Mouse (Mus musculus) myocyte (in vitro differentiated cells): ENCODE measurements around the gene Fmo5.

Experiments used
- CEBPB ChIP-seq: IDR thresholded peaks from 2 replicates; pipeline ENCODE4 v1.6.1; 2011; ENCODE audit warnings: mild to moderate bottlenecking, moderate library complexity; ENCODE audit not compliant: poor library complexity, insufficient read depth, severe bottlenecking
- E2F4 ChIP-seq: IDR thresholded peaks from one replicate; pipeline ENCODE4 v1.6.1; 2011; ENCODE audit warnings: mild to moderate bottlenecking, control low read depth, moderate library complexity; ENCODE audit not compliant: insufficient read depth
- MAX ChIP-seq: IDR thresholded peaks from one replicate; pipeline ENCODE4 v1.6.1; 2011; ENCODE audit warnings: low read depth, mild to moderate bottlenecking, control low read depth
- MYOG ChIP-seq, 3 experiments: IDR thresholded peaks; one replicate each; pipeline ENCODE4 v1.6.1; 2011; ENCODE audit warnings: control low read depth in 2 of 3, low read depth in 2 of 3, mild to moderate bottlenecking in 2 of 3; ENCODE audit not compliant: insufficient read length in 2 of 3, control insufficient read depth in 1 of 3, insufficient read depth in 1 of 3
- POLR2A ChIP-seq: IDR thresholded peaks from one replicate; pipeline ENCODE4 v1.6.1; 2011; ENCODE audit warnings: low read depth, mild to moderate bottlenecking, control low read depth, moderate library complexity; ENCODE audit not compliant: insufficient read length
- POLR2AphosphoS2 ChIP-seq: IDR thresholded peaks from one replicate; pipeline ENCODE4 v1.6.1; 2011; ENCODE audit warnings: low read depth, control low read depth; ENCODE audit not compliant: insufficient read length
- REST ChIP-seq: IDR thresholded peaks from one replicate; pipeline ENCODE4 v1.6.1; 2011; ENCODE audit warnings: mild to moderate bottlenecking, control low read depth, moderate library complexity; ENCODE audit not compliant: insufficient read depth, insufficient read length
- SRF ChIP-seq: IDR thresholded peaks from one replicate; pipeline ENCODE4 v1.6.1; 2011; ENCODE audit warnings: low read depth; ENCODE audit not compliant: control insufficient read depth, insufficient read length
- TCF12 ChIP-seq: IDR thresholded peaks from one replicate; pipeline ENCODE4 v1.6.1; 2011; ENCODE audit warnings: mild to moderate bottlenecking, control low read depth; ENCODE audit not compliant: poor library complexity, insufficient read depth, severe bottlenecking
- TCF3 ChIP-seq: IDR thresholded peaks from one replicate; pipeline ENCODE4 v1.6.1; 2011; ENCODE audit warnings: low read depth, control low read depth; ENCODE audit not compliant: insufficient read length
- USF1 ChIP-seq: IDR thresholded peaks from one replicate; pipeline ENCODE4 v1.6.1; 2011; ENCODE audit warnings: low read depth, mild to moderate bottlenecking, control low read depth, moderate library complexity

- no peak for TF ChIP-seq POLR2A
- no peak for TF ChIP-seq TCF12
- TF ChIP-seq E2F4: no peak
- TF ChIP-seq USF1: no peak
- peak; percentile 3 to 78 (median 55) for TF ChIP-seq MYOG (IDR thresholded peaks at IDR 0.05; ENCODE audit: control insufficient read depth in 1 of 3, insufficient read depth in 1 of 3, insufficient read length in 2 of 3, low read depth in 2 of 3)
- peak; percentile 45 for TF ChIP-seq POLR2AphosphoS2
- no peak for TF ChIP-seq MAX
- no peak for TF ChIP-seq TCF3
- no peak for TF ChIP-seq REST
- no peak for TF ChIP-seq SRF
- no peak for TF ChIP-seq CEBPB
Measured at GRCm38 (mm10) chr3:97686372-97687117, 57.9 kb downstream of the Fmo5 start.
